Mouse (Mus musculus) heart, adult 2 months (tissue): Measurements from ENCODE around the gene Armc5. TPM values are rescaled to one million over a fixed set of nuclear protein-coding genes. Genes with fewer than 3 reads are reported as not detected.

Experiments
- DNase-seq, 2 experiments: peaks; one replicate each; pipeline ENCODE4 v3.0.0; 2021
- H3K27ac ChIP-seq: fragments of 200-600 bp; 2 replicates; pipeline ENCODE4 v1.8.1; 2022
- H3K27me3 ChIP-seq: fragments of 200-500 bp; 2 replicates; pipeline ENCODE4 v1.6.1; 2012; ENCODE audit warnings: mild to moderate bottlenecking, low read length, inconsistent platforms, mixed read lengths; ENCODE audit not compliant: control insufficient read depth, insufficient read depth
- H3K36me3 ChIP-seq: fragments of 200-500 bp; 2 replicates; pipeline ENCODE4 v1.6.1; 2012; ENCODE audit warnings: low read length, inconsistent platforms; ENCODE audit not compliant: control insufficient read depth, insufficient read depth
- H3K4me1 ChIP-seq: fragments of 200-500 bp; 2 replicates; pipeline ENCODE4 v1.6.1; 2011; ENCODE audit warnings: low read length; ENCODE audit not compliant: control insufficient read depth, insufficient read depth
- H3K4me3 ChIP-seq: fragments of 200-600 bp; 2 replicates; pipeline ENCODE4 v1.8.1; 2022
- H3K79me2 ChIP-seq: fragments of 200-500 bp; replicated peaks from 2 replicates; pipeline ENCODE4 v1.6.1; 2012; ENCODE audit warnings: mild to moderate bottlenecking, inconsistent platforms, low read length, moderate library complexity, mixed read lengths; ENCODE audit not compliant: control insufficient read depth, insufficient read depth
- H3K9ac ChIP-seq: fragments of 200-500 bp; 2 replicates; pipeline ENCODE4 v1.6.1; 2012; ENCODE audit warnings: low read depth, mild to moderate bottlenecking, control low read depth, inconsistent platforms, low read length, mixed read lengths
- CTCF ChIP-seq: fragments of 200-600 bp; IDR thresholded peaks from 2 replicates; pipeline ENCODE4 v1.8.1; 2022; ENCODE audit warnings: antibody characterized with exemption, mild to moderate bottlenecking, moderate library complexity
- EP300 ChIP-seq: fragments of 200-500 bp; IDR thresholded peaks from 2 replicates; pipeline ENCODE4 v1.6.1; 2011; ENCODE audit warnings: low read depth, low read length, control low read depth; ENCODE audit not compliant: insufficient read depth
- POLR2A ChIP-seq: fragments of 200-500 bp; IDR thresholded peaks from 2 replicates; pipeline ENCODE4 v1.6.1; 2011; ENCODE audit warnings: mild to moderate bottlenecking, low read depth, low read length, control low read depth; ENCODE audit not compliant: insufficient read depth
- WGBS: fragments of 180-500 bp; shearing (Covaris S2); methylation state at CpG from one replicate; pipeline ENCODE4 v1.1.7; 2018; 5-methylcytosine and 5-hydroxymethylcytosine counted together
- intact Hi-C: fragments of 180-260 bp; cut with DNase I; formaldehyde crosslinking; loops from one replicate; pipeline ENCODE4 v1.15.1; 2025
- microRNA-seq, 2 experiments: library from miRNA; unstranded; fragments of <30 nt; microRNA quantifications; one replicate each; pipeline ENCODE4 v1.2.0; 2021
- polyA plus RNA-seq: library from polyadenylated mRNA; depleted of rRNA; stranded (reverse); fragments of >200 nt; gene quantifications from 2 replicates; pipeline ENCODE4 v1.2.3, GENCODE M21; 2012; rRNA removed
- total RNA-seq, 2 experiments: library from RNA; stranded (reverse); gene quantifications; 2 replicates each; pipeline ENCODE4 v1.2.3; 2021

Gene Armc5
- total and polyA plus RNA-seq, 3 experiments, result 6.8 to 11.2 (median 7.1) TPM

DNA sequence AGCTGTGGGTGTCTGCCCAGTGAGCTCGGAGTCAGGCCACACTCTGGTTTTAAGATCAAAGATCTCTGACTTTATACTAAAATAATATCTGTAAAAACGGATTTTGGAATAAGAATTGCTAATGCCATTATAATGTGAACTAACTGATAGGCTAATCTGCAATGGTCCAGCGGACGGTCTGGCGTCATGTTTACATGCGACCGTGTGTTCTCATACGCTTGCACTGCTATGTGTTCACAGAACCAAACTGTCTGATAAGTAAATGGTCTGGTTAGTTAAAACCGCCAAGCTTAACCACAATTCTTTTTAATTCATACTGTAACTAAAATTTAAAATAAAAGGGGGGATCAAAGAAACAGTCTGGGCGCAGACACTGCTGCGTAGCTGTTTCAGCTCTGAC is 44.6 kb downstream of the Armc5 start:
- H3K9ac ChIP-seq, result no peak overlapping the region
- no peaks in the 10 kb centered on the region for H3K27me3 ChIP-seq
- no peaks in the 10 kb centered on the region for H3K79me2 ChIP-seq
- TF ChIP-seq EP300, result no peak
- TF ChIP-seq CTCF, result no peak
- TF ChIP-seq POLR2A, result no peak
- no peak overlapping the region for H3K4me3 ChIP-seq
- H3K4me1 ChIP-seq, result no peaks in the 10 kb centered on the region
- 91% methylated on average over 11 of the region's 11 CpGs for WGBS
- H3K36me3 ChIP-seq, result no peaks in the 10 kb centered on the region
- no peak for DNase-seq
- intact Hi-C loops, result no loop called here
- no peak overlapping the region for H3K27ac ChIP-seq

DNA sequence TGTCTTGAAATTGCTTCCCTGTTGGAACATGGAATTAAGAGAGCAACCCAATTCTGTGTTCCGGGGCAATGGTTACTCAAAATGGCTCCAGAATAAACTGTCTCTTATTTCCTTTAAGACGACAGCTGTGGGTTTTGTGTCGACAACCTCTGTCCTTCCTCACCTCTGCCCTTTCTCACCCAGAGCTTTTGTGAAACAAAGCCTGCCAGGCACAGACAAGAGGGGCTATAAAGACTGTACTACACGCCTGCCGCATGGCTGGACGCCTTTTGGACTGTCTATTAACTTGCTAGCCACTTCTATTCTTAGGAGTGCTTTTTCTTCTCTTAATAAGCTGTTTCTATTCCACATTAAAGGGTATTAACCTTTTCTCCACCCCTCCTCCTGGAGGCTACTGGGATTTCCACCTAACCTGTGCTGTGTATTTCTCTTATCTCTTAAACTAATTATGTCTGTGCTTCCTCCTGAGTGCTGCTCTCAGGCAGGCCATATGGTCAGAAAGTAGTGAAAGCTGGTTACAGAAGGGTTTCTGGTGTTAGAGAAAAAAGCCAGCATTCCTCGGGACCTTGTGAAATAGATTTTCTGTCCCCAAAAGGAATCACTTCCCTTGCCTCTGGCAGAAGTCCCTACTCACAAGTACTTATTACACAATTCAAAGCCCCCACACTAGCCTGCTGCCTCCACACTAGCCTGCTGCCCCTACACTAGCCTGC is 45.5 kb downstream of the Armc5 start:
- H3K79me2 ChIP-seq, result no peaks in the 10 kb centered on the region
- intact Hi-C loops, result no loop called here
- 62% methylated on average over 7 of the region's 7 CpGs for WGBS
- H3K9ac ChIP-seq, result no peak overlapping the region
- no peak overlapping the region for H3K4me3 ChIP-seq
- H3K36me3 ChIP-seq, result no peaks in the 10 kb centered on the region
- TF ChIP-seq CTCF (no peak), EP300 (no peak), POLR2A (no peak)
- DNase-seq, result no peak
- H3K4me1 ChIP-seq, result no peaks in the 10 kb centered on the region
- no peaks in the 10 kb centered on the region for H3K27me3 ChIP-seq
- no peak overlapping the region for H3K27ac ChIP-seq

DNA sequence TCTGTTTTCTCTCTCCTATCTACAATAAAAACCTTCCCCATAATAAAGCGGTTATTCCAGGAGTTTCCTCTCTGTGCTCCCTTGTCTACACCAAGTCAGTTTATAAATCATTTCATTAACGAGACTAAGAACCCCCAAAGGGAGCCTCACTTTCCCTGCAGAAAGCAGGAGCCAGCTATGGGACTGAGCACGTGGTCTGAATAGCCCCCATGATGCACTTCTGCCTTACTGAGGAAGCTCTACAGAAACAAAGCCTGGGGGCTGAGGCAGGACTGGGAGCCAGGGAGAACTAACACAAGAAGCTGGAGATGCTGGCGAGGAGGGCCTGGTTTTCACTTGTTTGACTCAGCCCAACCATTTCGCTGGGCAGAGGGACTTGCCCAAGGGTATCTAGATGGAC is 46.9 kb downstream of the Armc5 start:
- Histone ChIP-seq H3K36me3 (no peaks in the 10 kb centered on the region), H3K27ac (no peak overlapping the region), H3K9ac (no peak overlapping the region), H3K4me1 (peaks cover 3% of the 10 kb centered on the region; the same call in 1 of the 2 replicates), H3K4me3 (no peak overlapping the region), H3K27me3 (no peaks in the 10 kb centered on the region), H3K79me2 (no peaks in the 10 kb centered on the region)
- intact Hi-C loops, result no loop called here
- no peak for DNase-seq
- WGBS, result 73% methylated on average over 5 of the region's 5 CpGs
- TF ChIP-seq POLR2A (no peak), CTCF (no peak), EP300 (no peak)

DNA sequence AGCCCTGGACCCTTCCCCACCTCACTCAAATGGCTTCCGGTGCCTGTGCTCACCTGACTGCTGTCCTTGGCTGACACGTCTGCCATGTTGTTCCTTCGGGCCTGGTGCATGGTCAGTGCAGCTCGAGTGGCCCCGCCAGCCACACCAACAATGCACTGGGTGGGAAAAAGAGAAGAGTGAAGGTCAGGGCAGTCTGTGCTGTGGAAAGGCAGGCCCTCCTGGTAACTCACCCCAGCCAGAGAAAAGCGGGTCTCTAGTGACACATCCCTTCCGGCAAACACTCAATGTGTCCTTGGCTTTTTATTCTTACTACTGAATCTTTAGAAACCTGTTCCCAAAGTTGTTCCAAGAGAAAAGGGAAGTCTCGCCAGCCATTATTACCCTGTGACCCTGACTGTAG is 47.9 kb downstream of the Armc5 start:
- no peak for TF ChIP-seq POLR2A
- TF ChIP-seq CTCF, result no peak
- TF ChIP-seq EP300, result no peak
- intact Hi-C loops, result no loop called here
- no peak for DNase-seq
- no peak overlapping the region for H3K9ac ChIP-seq
- WGBS, result 85% methylated on average over 8 of the region's 8 CpGs
- no peaks in the 10 kb centered on the region for H3K27me3 ChIP-seq
- H3K4me1 ChIP-seq, result peaks cover 3% of the 10 kb centered on the region; the same call in 1 of the 2 replicates
- no peak overlapping the region for H3K4me3 ChIP-seq
- no peaks in the 10 kb centered on the region for H3K36me3 ChIP-seq
- H3K79me2 ChIP-seq, result no peaks in the 10 kb centered on the region
- H3K27ac ChIP-seq, result no peak overlapping the region

DNA sequence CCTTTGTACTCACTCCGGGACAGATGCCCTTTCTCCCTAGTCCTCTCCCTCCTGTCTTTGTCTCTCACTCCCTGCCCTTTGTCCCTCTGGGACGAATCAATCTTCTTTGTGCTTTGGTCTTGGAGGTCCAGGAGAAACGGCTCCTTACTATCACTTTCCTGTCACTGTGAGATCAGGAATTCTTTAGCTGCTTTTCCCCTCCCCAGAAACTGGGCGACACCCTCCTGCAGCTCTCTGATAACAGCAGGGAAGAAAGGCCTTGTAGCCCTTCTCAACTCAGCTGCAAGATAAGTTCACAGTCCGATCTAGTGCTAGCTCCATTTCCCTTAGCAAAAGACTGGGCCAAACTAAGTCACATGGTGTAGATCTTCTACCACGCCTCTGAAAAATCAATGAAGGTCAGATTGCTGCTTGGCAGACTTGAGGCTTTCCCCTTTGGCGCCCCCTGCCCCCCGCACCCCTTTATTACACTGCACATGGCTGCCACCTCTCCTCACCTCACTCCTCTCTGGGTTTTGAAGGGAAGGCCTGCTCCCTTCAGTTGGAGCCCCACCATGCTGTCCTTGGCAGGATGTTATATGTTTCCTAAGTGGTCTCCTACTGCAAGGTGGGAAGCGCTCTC is 51.9 kb downstream of the Armc5 start:
- TF ChIP-seq CTCF (peak; percentile 43), EP300 (no peak)

More for the DNA sequence above, 51.9 kb downstream of the Armc5 start:
- 28% methylated on average over 9 of the region's 9 CpGs for WGBS
- 0 out of 2 replicates have a peak overlapping the region, but pooled peaks have one; percentile 12 for H3K9ac ChIP-seq
- H3K4me1 ChIP-seq, result peaks cover 3% of the 10 kb centered on the region; the same call in 1 of the 2 replicates
- intact Hi-C loops, result no loop called here
- no peaks in the 10 kb centered on the region for H3K27me3 ChIP-seq
- H3K79me2 ChIP-seq, result no peaks in the 10 kb centered on the region
- H3K36me3 ChIP-seq, result no peaks in the 10 kb centered on the region
- DNase-seq, result no peak
- no peak overlapping the region for H3K4me3 ChIP-seq
- H3K27ac ChIP-seq, result 0 out of 2 replicates have a peak overlapping the region, but pooled peaks have one; percentile 15

Small RNAs within 50 kb of the gene (microRNA-seq; reads per million reads assigned to microRNA genes)
- 0.56 to 1.2 reads per million in 2 experiments for gene Mir3103

Other genes with a start within 250 kb of the Armc5 start
- gene Pycard, start 243.5 kb upstream of the Armc5 start, total RNA-seq, result 1 to 10 TPM; 6.9 to 8.8 TPM
- 28.3 and 32.8 TPM in 2 replicates for gene Pycard, start 243.5 kb upstream of the Armc5 start, polyA plus RNA-seq
- gene Trim72, start 233.4 kb upstream of the Armc5 start, total RNA-seq, result 100 to 1,000 TPM; 252 to 303 TPM
- gene Trim72, start 233.4 kb upstream of the Armc5 start, polyA plus RNA-seq, result 218 and 278 TPM in 2 replicates
- 1 to 10 TPM; 6.7 to 7.0 TPM for gene Itgam, start 174.7 kb upstream of the Armc5 start, total RNA-seq
- 4.2 and 7.6 TPM in 2 replicates for gene Itgam, start 174.7 kb upstream of the Armc5 start, polyA plus RNA-seq
- under 1 TPM in 1 of 2 experiments, not detected in 1; 0.23 TPM for gene Gm49368, start 174.7 kb upstream of the Armc5 start, total RNA-seq
- not detected in 2 replicates for gene Gm49368, start 174.7 kb upstream of the Armc5 start, polyA plus RNA-seq
- under 1 TPM; 0.23 to 0.37 TPM for gene Itgax, start 107.8 kb upstream of the Armc5 start, total RNA-seq
- gene Itgax, start 107.8 kb upstream of the Armc5 start, polyA plus RNA-seq, result 0.35 and 1.2 TPM in 2 replicates
- gene Itgad, start 83.0 kb upstream of the Armc5 start, total RNA-seq, result under 1 TPM in 1 of 2 experiments, not detected in 1; 0.39 TPM
- gene Itgad, start 83.0 kb upstream of the Armc5 start, polyA plus RNA-seq, result 0.21 TPM in 1 of 2 replicates, not detected in the other
- 1,000 to 10,000 TPM; 2,428 to 3,099 TPM for gene Cox6a2, start 31.0 kb upstream of the Armc5 start, total RNA-seq
- gene Cox6a2, start 31.0 kb upstream of the Armc5 start, polyA plus RNA-seq, result 4,809 and 7,642 TPM in 2 replicates
- gene 9130023H24Rik, start 689 bp downstream of the Armc5 start, total RNA-seq, result 1 to 10 TPM; 3.2 to 3.6 TPM
- gene 9130023H24Rik, start 689 bp downstream of the Armc5 start, polyA plus RNA-seq, result 1.7 and 2.2 TPM in 2 replicates
- gene Tgfb1i1, start 9.5 kb downstream of the Armc5 start, total RNA-seq, result 10 to 100 TPM; 14.3 to 20.1 TPM
- gene Tgfb1i1, start 9.5 kb downstream of the Armc5 start, polyA plus RNA-seq, result 26.2 and 28.2 TPM in 2 replicates
- gene Slc5a2, start 28.3 kb downstream of the Armc5 start, total RNA-seq, result not detected
- 0.37 TPM in 1 of 2 replicates, not detected in the other for gene Slc5a2, start 28.3 kb downstream of the Armc5 start, polyA plus RNA-seq
- 1 to 10 TPM; 6.2 to 6.5 TPM for gene BC017158, start 60.8 kb downstream of the Armc5 start, total RNA-seq
- 12.1 and 12.7 TPM in 2 replicates for gene BC017158, start 60.8 kb downstream of the Armc5 start, polyA plus RNA-seq
- gene Rgs10, start 181.4 kb downstream of the Armc5 start, total RNA-seq, result 10 to 100 TPM in 1 of 2 experiments, 1 to 10 TPM in 1; 9.8 to 14.3 TPM
- gene Rgs10, start 181.4 kb downstream of the Armc5 start, polyA plus RNA-seq, result 4.8 and 5.0 TPM in 2 replicates
- gene Tial1, start 224.4 kb downstream of the Armc5 start, total RNA-seq, result 10 to 100 TPM; 42.8 to 43.4 TPM
- gene Tial1, start 224.4 kb downstream of the Armc5 start, polyA plus RNA-seq, result 18.4 and 32.9 TPM in 2 replicates